Mouse (Mus musculus): ENCODE measurements around the gene Ifnz.
"Not testable (repeated sequence)": the region's sequence is repeated elsewhere in the genome, so short reads cannot be mapped to it uniquely, and the experiment has no call there.

DNA sequence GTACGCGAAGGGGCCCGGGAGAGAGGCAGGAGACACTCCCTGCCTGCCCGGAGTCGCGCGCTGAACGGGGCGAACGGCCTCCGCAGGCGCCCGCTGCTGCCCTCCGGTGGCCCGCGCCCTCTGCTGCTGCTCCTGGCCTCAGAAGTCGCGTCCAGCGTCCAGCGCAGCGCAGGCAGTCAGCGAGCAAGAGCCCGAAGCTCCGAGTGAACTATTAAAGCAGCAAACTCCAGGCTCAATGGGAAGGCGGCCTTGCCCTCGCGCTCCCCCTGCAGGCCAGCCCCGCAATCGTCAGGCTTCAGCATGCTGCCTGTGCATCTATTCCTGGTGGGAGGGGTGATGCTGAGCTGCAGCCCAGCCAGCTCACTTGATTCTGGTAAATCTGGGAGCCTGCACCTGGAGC, 5.3 kb upstream of the Ifnz start, which contains the start of gene Gm13289:
- not testable (repeated sequence) for TF ChIP-seq CTCF (IDR thresholded peaks at IDR 0.05; ENCODE audit: insufficient read depth, low read length); POLR2A (IDR thresholded peaks at IDR 0.05; ENCODE audit: borderline replicate concordance, extremely low read depth, low read depth, low read length)

Data from lung, adult 2 months (tissue).